Mouse (Mus musculus): ENCODE measurements around the gene Pgm2.

Pgm2 gene

GRCm38 (mm10) chr5:64092748-64093292 is at the start of gene Pgm2:
Gene Pgm2, plus strand, starts transcription at chr5:64092950.
- in situ Hi-C loops (cut with MboI, MseI): loop anchor here (5.0 to 10.0 kb wide), 2 partner anchors 126 to 188 kb away; partner anchors contain the start of gene Rell1

- in situ Hi-C loops (cut with MboI, MseI): loop anchor here (5.0 kb wide), 2 partner anchors 43 to 67 kb away; no protein-coding TSS in a partner anchor
Measured at GRCm38 (mm10) chr5:64043694-64044453, 48.9 kb upstream of the Pgm2 start.

- in situ Hi-C loops (cut with MboI, MseI): loop anchor here (5.0 kb wide), 2 partner anchors 43 to 67 kb away; no protein-coding TSS in a partner anchor
Measured at GRCm38 (mm10) chr5:64044790-64045189, 48.0 kb upstream of the Pgm2 start.

GRCm38 (mm10) chr5:64045502-64045901 is 47.2 kb upstream of the Pgm2 start:
- in situ Hi-C loops (cut with MboI, MseI): no loop called here

GRCm38 (mm10) chr5:64046995-64047394 is 45.8 kb upstream of the Pgm2 start:
- in situ Hi-C loops (cut with MboI, MseI): no loop called here

- in situ Hi-C loops (cut with MboI, MseI): no loop called here
Measured at GRCm38 (mm10) chr5:64047921-64048320, 44.8 kb upstream of the Pgm2 start.

- in situ Hi-C loops (cut with MboI, MseI): no loop called here
Measured at GRCm38 (mm10) chr5:64048605-64049004, 44.1 kb upstream of the Pgm2 start.

GRCm38 (mm10) chr5:64049256-64049655 is 43.5 kb upstream of the Pgm2 start:
- in situ Hi-C loops (cut with MboI, MseI): no loop called here

GRCm38 (mm10) chr5:64053010-64053409 is 39.7 kb upstream of the Pgm2 start:
- in situ Hi-C loops (cut with MboI, MseI): no loop called here

GRCm38 (mm10) chr5:64056210-64056609 is 36.5 kb upstream of the Pgm2 start:
- in situ Hi-C loops (cut with MboI, MseI): no loop called here

- in situ Hi-C loops (cut with MboI, MseI): no loop called here
Measured at GRCm38 (mm10) chr5:64060881-64061280, 31.9 kb upstream of the Pgm2 start.

GRCm38 (mm10) chr5:64061643-64062042 is 31.1 kb upstream of the Pgm2 start:
- in situ Hi-C loops (cut with MboI, MseI): no loop called here

GRCm38 (mm10) chr5:64062882-64063621 is 29.7 kb upstream of the Pgm2 start:
- in situ Hi-C loops (cut with MboI, MseI): no loop called here

- in situ Hi-C loops (cut with MboI, MseI): no loop called here
Measured at GRCm38 (mm10) chr5:64063622-64064355, 29.0 kb upstream of the Pgm2 start.

- in situ Hi-C loops (cut with MboI, MseI): no loop called here
Measured at GRCm38 (mm10) chr5:64064401-64064800, 28.3 kb upstream of the Pgm2 start.

GRCm38 (mm10) chr5:64065497-64066046 is 27.2 kb upstream of the Pgm2 start:
- in situ Hi-C loops (cut with MboI, MseI): no loop called here

GRCm38 (mm10) chr5:64066159-64066558 is 26.6 kb upstream of the Pgm2 start:
- in situ Hi-C loops (cut with MboI, MseI): no loop called here

GRCm38 (mm10) chr5:64067576-64067975 is 25.2 kb upstream of the Pgm2 start:
- in situ Hi-C loops (cut with MboI, MseI): no loop called here

- in situ Hi-C loops (cut with MboI, MseI): no loop called here
Measured at GRCm38 (mm10) chr5:64070081-64070673, 22.6 kb upstream of the Pgm2 start.

- in situ Hi-C loops (cut with MboI, MseI): no loop called here
Measured at GRCm38 (mm10) chr5:64070742-64071476, 21.8 kb upstream of the Pgm2 start.
